Mouse (Mus musculus) C2C12 (cell line): ENCODE data around the gene Aven.

ENCODE experiments used
- CEBPB ChIP-seq: IDR thresholded peaks from one replicate; pipeline ENCODE4 v1.6.1; 2011; ENCODE audit warnings: low read depth, mild to moderate bottlenecking, control low read depth, moderate library complexity
- CTCF ChIP-seq: IDR thresholded peaks from one replicate; pipeline ENCODE4 v1.5.1; 2011; ENCODE audit not compliant: control insufficient read depth, insufficient read depth, insufficient read length
- FOSL1 ChIP-seq: IDR thresholded peaks from one replicate; pipeline ENCODE4 v1.8.0; 2011; ENCODE audit warnings: mild to moderate bottlenecking, low read length; ENCODE audit not compliant: poor library complexity, insufficient read depth, severe bottlenecking
- MAX ChIP-seq: IDR thresholded peaks from one replicate; pipeline ENCODE4 v1.6.1; 2011; ENCODE audit warnings: mild to moderate bottlenecking, control low read depth
- MYOD1 ChIP-seq: IDR thresholded peaks from one replicate; pipeline ENCODE4 v1.6.1; 2011; ENCODE audit warnings: low read depth; ENCODE audit not compliant: control insufficient read depth, insufficient read length
- MYOG ChIP-seq: IDR thresholded peaks from one replicate; pipeline ENCODE4 v1.6.1; 2011; ENCODE audit not compliant: control insufficient read depth, insufficient read length; ENCODE audit errors: extremely low read depth
- USF1 ChIP-seq: IDR thresholded peaks from one replicate; pipeline ENCODE4 v1.6.1; 2011; ENCODE audit warnings: low read depth, mild to moderate bottlenecking, control low read depth, moderate library complexity

GRCm38 (mm10) chr2:112497851-112498250 lies 5.1 kb downstream of the Aven start:
- TF ChIP-seq CTCF (no peak), MAX (no peak), USF1 (no peak), MYOD1 (no peak), CEBPB (no peak), FOSL1 (no peak), MYOG (no peak)
